Mouse (Mus musculus) liver, embryonic 13.5 days (tissue): ENCODE data around the gene Rhof. TPM values are rescaled to one million over a fixed set of nuclear protein-coding genes. Genes with fewer than 3 reads are reported as not detected.

Experiments used
- ATAC-seq: fragments of 200-750 bp; cut with Nextera tagmentation; 2 replicates; pipeline ENCODE4 v1.8.0; 2017; ENCODE audit warnings: low read depth, mild to moderate bottlenecking, moderate number of reproducible peaks, moderate library complexity
- DNase-seq: peaks from one replicate; pipeline ENCODE4 v3.0.0; 2022
- H3K27ac ChIP-seq: fragments of 300-500 bp; sonication (generic); 2 replicates; pipeline ENCODE4 v1.5.1; 2015; ENCODE audit warnings: moderate library complexity, mild to moderate bottlenecking, inconsistent platforms
- H3K27me3 ChIP-seq: fragments of 300-500 bp; sonication (generic); 2 replicates; pipeline ENCODE4 v1.6.1; 2015; ENCODE audit warnings: mild to moderate bottlenecking, inconsistent platforms
- H3K36me3 ChIP-seq: fragments of 300-500 bp; sonication (generic); 2 replicates; pipeline ENCODE4 v1.6.1; 2015; ENCODE audit warnings: mild to moderate bottlenecking, inconsistent platforms
- H3K4me1 ChIP-seq: fragments of 300-500 bp; sonication (generic); replicated peaks from 2 replicates; pipeline ENCODE4 v1.6.1; 2015; ENCODE audit warnings: inconsistent platforms
- H3K4me2 ChIP-seq: fragments of 300-500 bp; sonication (generic); 2 replicates; pipeline ENCODE4 v1.6.1; 2015; ENCODE audit warnings: inconsistent platforms, mild to moderate bottlenecking, moderate library complexity
- H3K4me3 ChIP-seq: fragments of 300-500 bp; sonication (generic); replicated peaks from 2 replicates; pipeline ENCODE4 v1.5.1; 2015; ENCODE audit warnings: mild to moderate bottlenecking, inconsistent platforms
- H3K9ac ChIP-seq: fragments of 300-500 bp; sonication (generic); 2 replicates; pipeline ENCODE4 v1.6.1; 2015; ENCODE audit warnings: mild to moderate bottlenecking, inconsistent platforms
- H3K9me3 ChIP-seq: fragments of 300-500 bp; sonication (generic); replicated peaks from 2 replicates; pipeline ENCODE4 v1.6.1; 2016; ENCODE audit warnings: inconsistent platforms
- WGBS: fragments of 180-500 bp; shearing (Covaris S2); methylation state at CpG from one replicate; pipeline ENCODE4 v1.1.7; 2015; ENCODE audit not compliant: insufficient replicate concordance; 5-methylcytosine and 5-hydroxymethylcytosine counted together
- polyA plus RNA-seq: library from polyadenylated mRNA; unstranded; fragments of >200 nt; fragmentation: Nextera tagmentation; extraction: Ambion mirVana; gene quantifications from 2 replicates; pipeline ENCODE4 v1.2.1, GENCODE M21; 2015

The Rhof gene
- polyA plus RNA-seq, 1 experiment from 2014 or later, result 2.5 TPM

DNA sequence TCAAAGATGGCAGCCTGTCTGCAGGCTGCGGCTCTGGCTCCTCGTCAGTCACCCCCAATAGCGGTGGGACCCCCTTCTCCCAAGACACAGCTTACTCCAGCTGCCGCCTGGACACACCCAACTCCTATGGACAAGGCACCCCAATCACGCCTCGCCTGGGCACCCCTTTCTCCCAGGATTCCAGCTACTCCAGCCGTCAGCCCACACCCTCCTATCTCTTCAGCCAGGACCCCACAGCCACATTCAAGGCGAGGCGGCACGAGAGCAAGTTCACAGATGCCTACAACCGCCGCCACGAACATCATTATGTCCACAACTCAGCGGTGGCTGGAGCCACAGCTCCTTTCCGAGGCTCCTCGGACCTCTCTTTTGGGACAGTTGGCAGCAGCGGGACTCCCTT lies 15.1 kb upstream of the Rhof start:
- peaks cover 79% of the 10 kb centered on the region for H3K36me3 ChIP-seq
- no peak for DNase-seq
- H3K9me3 ChIP-seq, result no peaks in the 10 kb centered on the region
- H3K9ac ChIP-seq, result no peak overlapping the region; the same call in 1 of the 2 replicates
- H3K27ac ChIP-seq, result 0 out of 2 replicates have a peak overlapping the region, but pooled peaks have one; percentile 62
- H3K27me3 ChIP-seq, result no peaks in the 10 kb centered on the region
- H3K4me3 ChIP-seq, result no peak overlapping the region
- no peak overlapping the region for H3K4me2 ChIP-seq
- WGBS, result 79% methylated on average over 17 of the region's 17 CpGs
- no peak for ATAC-seq
- peaks cover 95% of the 10 kb centered on the region for H3K4me1 ChIP-seq

DNA sequence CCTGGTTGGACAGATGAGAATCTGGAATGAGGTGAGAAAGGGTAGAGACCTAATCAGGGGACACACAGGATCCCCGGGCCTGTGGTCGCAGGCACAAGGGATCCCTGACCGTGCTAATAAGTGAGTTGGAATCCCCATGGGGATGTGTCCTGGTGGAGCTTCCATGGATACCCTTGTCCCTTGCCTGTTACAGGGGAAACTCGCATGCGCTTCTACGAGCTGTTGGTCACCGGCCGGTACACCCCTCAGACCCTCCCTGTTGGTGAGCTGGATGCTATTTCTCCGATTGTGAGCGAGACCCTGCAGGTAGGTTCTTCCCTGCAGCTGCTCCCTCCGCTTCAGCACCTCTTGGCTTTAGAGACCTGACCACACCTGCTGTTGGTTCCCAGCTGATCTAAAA lies 13.9 kb upstream of the Rhof start:
- H3K9me3 ChIP-seq, result no peaks in the 10 kb centered on the region
- no peak overlapping the region for H3K4me3 ChIP-seq
- DNase-seq (no peak), ATAC-seq (no peak)
- peak overlapping the region; percentile 62; the same call in 1 of the 2 replicates for H3K27ac ChIP-seq
- H3K4me2 ChIP-seq, result peak overlapping the region; percentile 100; the same call in 1 of the 2 replicates
- peaks cover 67% of the 10 kb centered on the region for H3K36me3 ChIP-seq
- H3K4me1 ChIP-seq, result peaks cover 84% of the 10 kb centered on the region
- H3K27me3 ChIP-seq, result no peaks in the 10 kb centered on the region
- 0 out of 2 replicates have a peak overlapping the region, but pooled peaks have one; percentile 100 for H3K9ac ChIP-seq
- WGBS, result 84% methylated on average over 11 of the region's 11 CpGs

DNA sequence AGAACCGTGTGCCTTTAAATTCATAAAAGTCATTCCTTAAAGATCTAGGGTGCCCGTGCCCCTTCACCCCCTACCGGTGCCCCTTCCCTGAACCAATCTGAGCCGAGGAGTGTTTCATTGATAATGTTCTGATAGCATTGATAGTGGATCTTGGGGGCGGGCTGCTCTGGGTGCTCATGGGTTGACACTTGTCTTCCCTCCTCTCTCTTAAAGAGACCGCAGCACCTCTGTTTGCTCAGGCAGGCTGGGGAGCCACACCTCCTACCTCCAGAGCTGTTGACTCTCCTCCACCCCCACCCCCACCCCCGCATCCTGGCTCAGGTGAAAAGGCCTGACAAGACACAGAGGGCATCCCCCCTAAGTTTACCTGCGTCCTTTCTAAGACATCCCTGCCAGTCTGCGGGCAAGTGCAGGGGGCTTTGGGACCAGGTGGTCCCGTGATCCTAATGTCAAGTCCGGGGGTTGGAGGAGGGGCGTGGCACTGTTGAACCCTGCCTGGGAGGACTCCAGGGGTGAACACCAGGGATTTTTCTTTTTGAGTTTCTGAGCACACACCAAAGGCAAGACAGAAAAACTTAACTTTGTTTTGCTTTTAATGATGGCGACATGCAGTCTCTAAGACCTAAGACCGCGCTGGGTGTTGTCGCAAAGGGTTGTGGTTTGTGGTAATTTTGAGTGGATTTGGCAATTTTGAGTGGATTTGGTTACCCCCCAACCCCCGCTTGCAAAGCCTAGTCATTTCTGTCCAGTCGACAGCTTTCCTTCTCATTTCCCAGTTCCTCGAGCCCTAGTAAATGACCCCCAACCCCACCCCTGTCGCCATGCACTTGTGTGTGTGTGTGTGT lies 12.5 kb upstream of the Rhof start:
- H3K4me3 ChIP-seq, result peak overlapping the region; percentile 96
- no peak for DNase-seq
- no peaks in the 10 kb centered on the region for H3K9me3 ChIP-seq
- peaks cover 72% of the 10 kb centered on the region for H3K4me1 ChIP-seq
- H3K4me2 ChIP-seq, result peak overlapping the region; percentile 100
- H3K27me3 ChIP-seq, result no peaks in the 10 kb centered on the region
- 38% methylated on average over 20 of the region's 20 CpGs for WGBS
- peak overlapping the region; percentile 100 for H3K9ac ChIP-seq
- H3K27ac ChIP-seq, result peak overlapping the region; percentile 99
- no peak for ATAC-seq
- H3K36me3 ChIP-seq, result peaks cover 53% of the 10 kb centered on the region

DNA sequence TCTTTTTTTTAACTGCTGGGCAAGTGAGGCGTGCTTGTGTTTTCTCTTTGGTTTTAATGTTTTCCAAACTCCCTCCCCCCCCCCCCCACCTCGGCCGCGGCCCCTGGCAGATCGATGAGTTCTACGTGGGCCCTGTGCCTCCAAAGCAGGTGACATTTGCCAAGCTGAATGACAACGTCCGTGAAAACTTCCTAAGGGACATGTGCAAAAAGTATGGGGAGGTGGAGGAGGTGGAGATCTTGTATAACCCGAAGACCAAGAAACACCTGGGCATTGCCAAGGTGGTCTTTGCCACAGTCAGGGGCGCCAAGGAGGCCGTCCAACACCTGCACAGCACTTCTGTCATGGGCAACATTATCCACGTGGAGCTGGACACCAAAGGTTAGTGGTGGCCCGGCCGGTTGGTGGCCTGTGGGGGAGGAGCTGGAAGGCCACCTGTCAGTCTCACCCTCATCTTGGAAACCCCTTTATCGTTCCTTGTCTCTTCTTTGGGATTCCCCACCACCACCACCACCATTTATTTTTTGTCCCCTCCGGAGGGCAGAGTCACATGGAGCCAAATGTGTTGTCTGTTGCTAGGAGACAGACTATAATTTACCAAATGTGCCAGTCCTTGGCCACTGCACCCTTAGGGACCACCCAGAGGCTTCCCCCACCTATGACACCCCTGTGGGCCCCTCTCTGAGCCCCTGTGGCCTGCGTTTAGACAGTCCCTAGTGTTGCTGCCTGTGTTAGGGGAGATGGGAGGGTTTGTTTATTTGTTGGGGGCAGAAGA lies 11.7 kb upstream of the Rhof start:
- no peak for ATAC-seq
- H3K4me1 ChIP-seq, result peaks cover 72% of the 10 kb centered on the region
- peak overlapping the region; percentile 99 for H3K27ac ChIP-seq
- H3K4me2 ChIP-seq, result peak overlapping the region; percentile 100
- no peaks in the 10 kb centered on the region for H3K9me3 ChIP-seq
- peak overlapping the region; percentile 96 for H3K4me3 ChIP-seq
- H3K36me3 ChIP-seq, result peaks cover 49% of the 10 kb centered on the region
- DNase-seq, result no peak
- H3K9ac ChIP-seq, result peak overlapping the region; percentile 100
- H3K27me3 ChIP-seq, result no peaks in the 10 kb centered on the region
- 11% methylated on average over 17 of the region's 17 CpGs for WGBS

DNA sequence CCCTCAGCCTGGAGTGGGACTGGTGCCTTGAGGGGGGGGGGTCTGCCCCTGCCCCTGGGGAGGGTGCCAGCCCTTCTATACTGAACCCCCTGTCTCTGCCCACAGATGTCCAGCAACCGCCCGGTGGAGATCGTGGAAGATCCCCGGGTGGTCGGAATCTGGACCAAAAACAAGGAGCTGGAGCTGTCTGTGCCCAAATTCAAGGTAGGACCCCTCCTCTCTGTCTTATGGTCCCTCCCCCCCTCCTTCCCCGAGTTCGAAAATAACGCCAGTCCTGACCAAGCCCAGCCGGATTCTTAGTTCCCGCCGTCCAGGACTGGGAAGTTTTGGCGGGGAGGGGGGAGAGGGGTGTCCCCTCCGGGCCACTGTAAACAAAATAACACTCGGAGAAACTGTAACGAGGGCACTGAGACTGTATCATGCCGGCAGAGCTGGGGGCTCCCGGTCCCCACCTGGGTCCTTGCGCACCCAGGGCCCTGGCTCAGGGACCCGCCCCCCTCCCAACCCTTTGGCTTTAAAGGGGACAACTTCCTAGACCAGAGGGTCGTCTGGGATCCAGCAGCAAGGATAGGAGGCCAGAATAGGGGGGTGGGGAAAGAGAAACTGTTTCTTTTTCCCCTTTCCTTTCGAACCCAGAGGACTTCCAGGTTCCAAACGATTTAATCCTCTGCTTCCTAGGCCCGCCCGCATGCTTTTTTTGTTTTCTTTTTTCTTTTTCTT lies 10.9 kb upstream of the Rhof start:
- WGBS, result 3% methylated on average over 24 of the region's 24 CpGs
- ATAC-seq (no peak), DNase-seq (no peak)
- no peaks in the 10 kb centered on the region for H3K9me3 ChIP-seq
- peak overlapping the region; percentile 99 for H3K27ac ChIP-seq
- H3K27me3 ChIP-seq, result no peaks in the 10 kb centered on the region
- peak overlapping the region; percentile 96 for H3K4me3 ChIP-seq
- peaks cover 42% of the 10 kb centered on the region for H3K36me3 ChIP-seq
- H3K9ac ChIP-seq, result peak overlapping the region; percentile 100
- peaks cover 70% of the 10 kb centered on the region for H3K4me1 ChIP-seq
- peak overlapping the region; percentile 100 for H3K4me2 ChIP-seq

DNA sequence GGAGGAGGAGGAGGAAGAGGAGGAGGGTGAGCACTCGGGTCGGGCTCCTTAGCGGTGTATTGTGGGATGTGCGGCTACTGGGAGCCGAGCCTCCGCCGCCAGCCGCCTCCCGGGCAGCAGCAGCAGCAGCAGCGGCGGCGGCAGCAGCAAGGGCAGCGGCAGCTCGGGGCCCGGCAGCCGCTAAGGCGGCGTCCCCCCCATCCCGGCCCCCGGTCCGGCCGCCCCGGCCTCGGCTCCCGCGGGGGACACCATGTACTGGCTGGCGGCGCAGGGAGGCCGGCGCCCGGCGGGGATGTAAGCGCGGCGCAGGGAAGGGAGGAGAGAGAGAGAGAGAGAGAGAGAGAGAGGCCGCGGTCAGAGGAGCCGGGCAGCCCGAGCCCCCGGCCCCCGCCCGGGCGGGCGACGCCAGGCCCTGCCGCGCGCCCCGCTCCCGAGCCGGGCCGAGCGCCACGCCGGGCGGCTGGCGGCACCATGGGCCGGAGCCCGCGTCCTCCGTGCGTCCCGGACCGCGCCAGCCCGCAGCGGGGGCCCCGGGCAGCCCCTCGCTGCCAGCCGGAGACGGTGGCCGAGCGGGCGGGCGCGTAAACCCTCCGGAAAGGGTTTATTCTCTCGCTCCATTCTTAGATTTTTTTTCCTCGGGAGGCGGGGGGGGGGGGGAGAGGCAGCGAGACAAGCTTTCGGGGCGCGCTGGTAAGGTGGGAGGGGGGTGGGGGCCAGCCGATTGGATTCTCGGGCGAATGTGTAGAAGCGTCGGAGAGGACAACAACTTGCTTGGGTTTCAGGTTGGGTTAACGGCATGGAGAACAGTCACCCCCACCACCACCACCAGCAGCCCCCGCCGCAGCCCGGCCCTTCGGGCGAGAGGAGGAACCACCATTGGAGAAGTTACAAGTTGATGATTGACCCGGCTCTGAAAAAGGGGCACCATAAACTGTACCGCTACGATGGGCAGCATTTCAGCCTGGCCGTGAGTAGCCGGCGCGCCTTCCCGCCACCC lies 10.0 kb upstream of the Rhof start, which contains the start of gene Setd1b:
TSS of gene Setd1b (plus strand) at position 33 of the 997 bp plus-strand sequence.
- under 1% methylated on average over 67 of the region's 103 CpGs for WGBS
- Histone ChIP-seq H3K27ac (peak within 1 kb of the TSS; percentile 99), H3K36me3 (peaks cover 36% of the 10 kb centered on the region), H3K4me1 (peaks cover 70% of the 10 kb centered on the region), H3K9ac (peak within 1 kb of the TSS; percentile 100), H3K4me3 (peak within 1 kb of the TSS; percentile 96), H3K4me2 (peak within 1 kb of the TSS; percentile 100), H3K9me3 (no peaks in the 10 kb centered on the region), H3K27me3 (no peaks in the 10 kb centered on the region)
- peak; percentile 29 for ATAC-seq
- DNase-seq, result peak; percentile 67

DNA sequence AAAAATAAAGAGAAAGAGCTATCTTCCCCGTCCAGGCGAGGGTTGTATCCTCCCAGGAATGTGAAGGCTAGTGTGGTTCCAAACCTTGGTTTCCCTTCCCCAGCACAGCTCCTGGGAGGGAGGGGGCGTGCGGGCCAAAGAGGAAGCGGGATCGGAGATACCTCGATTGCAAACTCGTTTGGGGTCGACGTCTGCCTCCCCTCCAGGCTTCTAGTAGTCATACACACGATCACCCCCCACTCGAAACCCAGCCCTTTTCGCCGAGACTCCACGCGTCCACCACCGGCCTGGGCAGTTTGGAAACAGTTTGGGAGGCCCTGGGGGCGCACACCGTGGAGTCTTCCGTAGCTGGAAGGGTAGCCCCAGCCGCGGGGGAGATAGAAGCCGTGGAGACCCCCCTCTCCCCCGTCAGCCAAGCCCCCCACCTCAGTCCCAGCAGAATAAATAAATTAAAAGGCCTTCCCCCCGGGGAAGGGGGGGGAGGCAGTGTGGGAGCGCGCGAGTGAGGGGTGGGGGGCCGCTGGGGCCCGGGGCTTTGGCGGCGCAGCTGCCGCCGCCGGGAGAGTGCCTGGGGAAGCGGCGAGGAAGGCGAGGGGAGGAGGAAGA lies 9.2 kb upstream of the Rhof start:
- 0% methylated on average over 32 of the region's 38 CpGs for WGBS
- DNase-seq, result peak; percentile 46
- no peak for ATAC-seq
- Histone ChIP-seq H3K27ac (peak overlapping the region; percentile 99), H3K9me3 (no peaks in the 10 kb centered on the region), H3K4me3 (peak overlapping the region; percentile 96), H3K36me3 (peaks cover 33% of the 10 kb centered on the region), H3K9ac (peak overlapping the region; percentile 100), H3K4me1 (peaks cover 70% of the 10 kb centered on the region), H3K27me3 (no peaks in the 10 kb centered on the region), H3K4me2 (peak overlapping the region; percentile 100)

DNA sequence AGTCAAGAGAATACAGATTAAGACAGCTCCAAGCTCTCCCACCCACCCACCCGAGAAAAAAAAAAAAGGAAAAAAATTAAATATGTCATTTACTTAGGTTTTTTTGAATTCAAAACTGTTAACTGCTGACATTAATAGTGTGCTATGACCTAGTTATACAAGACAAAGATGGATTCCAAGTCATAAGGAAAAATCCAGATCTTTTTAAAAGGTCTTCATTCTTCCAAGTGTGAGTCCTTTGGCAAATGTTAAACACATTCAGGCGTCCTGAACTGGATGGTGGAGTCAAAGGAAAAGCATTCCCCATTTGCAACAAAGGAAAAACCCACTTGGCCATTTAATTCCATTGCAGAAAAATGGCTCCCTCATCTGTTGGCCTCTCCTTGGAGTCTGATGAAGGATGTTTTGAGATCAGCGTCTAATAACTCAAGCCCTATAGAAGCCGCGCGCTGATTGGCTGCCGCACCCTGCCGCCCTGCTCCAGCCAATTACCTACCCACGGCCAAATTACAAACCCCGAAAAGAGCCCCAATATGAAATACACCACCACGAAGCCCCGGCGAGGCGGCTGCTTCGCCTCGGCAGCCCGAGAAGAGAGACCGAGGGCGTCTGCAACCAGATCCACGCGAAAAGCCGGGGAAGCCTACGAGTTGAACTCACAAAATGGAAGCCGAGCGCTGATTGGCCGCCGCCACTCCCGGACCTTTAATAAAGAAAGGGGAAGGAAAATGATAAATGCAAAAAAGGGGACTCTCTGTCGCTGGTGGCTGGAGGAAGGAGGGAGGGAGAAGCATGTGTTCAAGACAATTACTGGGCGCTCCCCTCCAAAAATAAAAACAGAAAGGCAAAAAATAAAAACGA lies 8.4 kb upstream of the Rhof start:
- Histone ChIP-seq H3K36me3 (peaks cover 26% of the 10 kb centered on the region), H3K27me3 (no peaks in the 10 kb centered on the region), H3K9me3 (no peaks in the 10 kb centered on the region), H3K4me2 (peak overlapping the region; percentile 100), H3K4me1 (peaks cover 69% of the 10 kb centered on the region), H3K9ac (peak overlapping the region; percentile 100), H3K4me3 (peak overlapping the region; percentile 96), H3K27ac (peak overlapping the region; percentile 100)
- DNase-seq (peak; percentile 90), ATAC-seq (peak; percentile 47)
- under 1% methylated on average over 31 of the region's 31 CpGs for WGBS
